Mouse (Mus musculus): ENCODE data around the gene Lipt1.

Gene Lipt1

DNA sequence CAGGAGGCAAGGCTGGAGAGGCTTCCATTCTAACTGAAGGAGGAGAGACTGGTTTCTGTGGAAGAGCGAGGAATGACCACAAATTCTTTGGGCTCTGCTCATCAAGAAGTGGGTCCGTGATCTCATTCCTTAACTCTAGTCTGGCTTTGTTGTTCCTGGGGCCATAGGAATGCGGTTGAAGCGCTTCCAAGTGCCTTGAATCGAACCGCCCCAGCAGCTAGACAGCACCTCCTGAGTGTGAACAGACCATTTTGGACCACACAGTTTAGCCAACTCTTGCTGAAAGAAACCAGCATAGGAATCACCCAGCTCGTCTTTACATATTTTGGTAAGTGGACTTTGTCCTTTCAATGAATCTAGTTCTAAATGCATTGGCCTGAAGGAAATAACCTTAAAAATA is at the start of gene Lipt1:
Lipt1 (plus strand) TSS at position 35 of the 400 bp plus-strand sequence.
- peak; percentile 24 for ATAC-seq (ENCODE audit: low TSS enrichment)

DNA sequence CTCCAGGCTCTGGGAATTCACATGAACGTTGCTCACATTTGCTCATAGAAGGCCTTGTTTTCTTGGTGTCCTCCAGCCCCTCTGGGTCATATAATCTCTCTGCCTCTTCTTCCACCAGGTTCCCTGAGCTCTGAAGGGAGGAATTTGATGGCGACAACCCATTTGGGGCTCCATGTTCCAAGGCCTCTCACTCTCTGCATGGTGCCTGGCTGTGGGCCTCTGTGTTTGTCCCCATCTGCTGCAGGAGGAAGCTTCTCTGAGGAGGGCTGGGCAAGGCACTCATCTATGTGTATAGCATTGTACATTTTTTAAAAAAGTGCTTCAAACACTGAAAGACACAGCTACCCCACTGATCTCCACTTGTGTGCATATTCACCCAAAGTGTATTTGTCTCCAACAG is 39.9 kb upstream of the Lipt1 start:
- no peak for ATAC-seq (ENCODE audit: low TSS enrichment)

DNA sequence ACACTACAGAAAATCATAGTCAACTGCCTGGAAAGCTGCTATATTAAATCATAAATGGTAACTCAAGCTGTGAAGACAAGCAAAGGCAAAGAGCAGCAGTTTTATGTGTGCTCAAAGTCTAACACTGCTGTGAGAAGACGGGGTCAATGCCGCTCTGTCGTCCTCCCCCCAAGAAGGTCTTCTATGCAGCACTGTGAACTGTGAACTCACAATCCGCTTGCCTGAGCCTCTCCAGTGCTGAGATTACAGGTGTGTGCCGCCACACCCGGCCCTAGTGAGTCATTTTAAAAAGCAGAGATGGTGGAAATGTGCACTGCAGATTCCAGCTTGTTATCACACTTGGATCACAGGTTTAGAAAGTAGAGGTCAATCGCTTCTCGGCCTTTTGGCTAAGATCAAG is 24.7 kb upstream of the Lipt1 start:
- ATAC-seq (ENCODE audit: low TSS enrichment), result no peak

DNA sequence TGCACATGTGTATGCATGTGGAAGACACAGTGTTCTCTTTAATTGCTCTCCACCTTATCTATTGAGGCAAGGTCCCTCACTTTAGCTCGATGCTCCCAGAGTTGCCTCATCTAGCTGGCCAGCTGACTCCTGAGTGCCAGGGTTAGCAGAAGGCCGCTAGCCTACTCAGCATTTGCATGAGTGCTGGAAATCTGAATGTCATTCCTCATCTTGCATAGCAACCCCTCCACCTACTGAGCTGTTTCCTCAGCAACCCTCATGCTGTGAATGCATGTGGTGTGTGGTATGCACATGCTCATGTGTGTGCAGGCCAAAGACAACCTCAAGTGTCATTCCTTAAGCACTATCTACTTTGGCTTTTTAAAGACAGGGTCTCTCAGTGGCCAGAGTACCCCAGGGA is 20.8 kb upstream of the Lipt1 start:
- peak; percentile 44; the same call in 1 of the 2 replicates for ATAC-seq (ENCODE audit: low TSS enrichment)

DNA sequence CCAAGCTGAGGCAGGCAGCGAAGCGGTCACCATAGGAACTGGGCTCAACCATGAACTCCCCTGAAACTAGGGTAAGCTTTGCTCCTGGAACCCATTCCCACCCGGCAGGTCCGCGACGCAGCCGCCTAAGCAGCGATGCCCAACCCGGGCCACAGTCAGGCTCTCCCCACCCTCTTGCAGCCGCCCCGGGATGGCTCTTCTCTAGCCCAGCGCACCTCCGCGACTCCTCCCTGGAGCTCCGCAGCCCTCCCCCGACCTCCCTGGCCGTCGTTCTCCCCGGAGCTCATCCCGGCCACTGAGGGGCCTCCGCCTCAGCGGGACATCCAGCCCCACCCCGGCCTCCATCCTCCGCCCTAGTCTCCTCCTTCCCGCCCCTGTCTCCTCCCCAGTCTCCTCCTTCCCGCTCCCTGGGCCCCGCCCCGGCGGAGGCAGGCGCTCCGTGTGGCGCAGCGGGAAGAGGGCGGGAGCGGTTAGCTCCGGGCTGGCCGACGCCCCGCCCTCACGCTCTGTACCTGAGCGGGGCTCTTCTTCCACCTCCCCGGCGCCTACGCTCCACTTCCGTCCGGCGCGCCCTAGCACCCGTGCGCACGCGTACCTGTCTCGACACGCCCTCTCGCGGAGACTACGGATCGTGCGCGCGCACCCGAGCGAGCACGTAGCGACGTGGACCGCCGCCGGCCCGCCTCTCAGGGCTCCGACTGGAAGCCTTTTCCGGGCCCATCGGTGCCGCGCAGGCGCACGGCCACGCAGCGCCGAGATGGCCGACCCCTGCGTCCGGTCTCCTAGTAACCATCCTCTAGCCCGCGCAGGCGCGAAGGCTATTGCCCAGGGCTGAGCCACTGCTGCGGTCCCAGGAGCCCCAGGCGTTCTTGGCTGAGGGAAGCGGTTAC is 6.8 kb upstream of the Lipt1 start:
- peak; percentile 90 for ATAC-seq (ENCODE audit: low TSS enrichment)

DNA sequence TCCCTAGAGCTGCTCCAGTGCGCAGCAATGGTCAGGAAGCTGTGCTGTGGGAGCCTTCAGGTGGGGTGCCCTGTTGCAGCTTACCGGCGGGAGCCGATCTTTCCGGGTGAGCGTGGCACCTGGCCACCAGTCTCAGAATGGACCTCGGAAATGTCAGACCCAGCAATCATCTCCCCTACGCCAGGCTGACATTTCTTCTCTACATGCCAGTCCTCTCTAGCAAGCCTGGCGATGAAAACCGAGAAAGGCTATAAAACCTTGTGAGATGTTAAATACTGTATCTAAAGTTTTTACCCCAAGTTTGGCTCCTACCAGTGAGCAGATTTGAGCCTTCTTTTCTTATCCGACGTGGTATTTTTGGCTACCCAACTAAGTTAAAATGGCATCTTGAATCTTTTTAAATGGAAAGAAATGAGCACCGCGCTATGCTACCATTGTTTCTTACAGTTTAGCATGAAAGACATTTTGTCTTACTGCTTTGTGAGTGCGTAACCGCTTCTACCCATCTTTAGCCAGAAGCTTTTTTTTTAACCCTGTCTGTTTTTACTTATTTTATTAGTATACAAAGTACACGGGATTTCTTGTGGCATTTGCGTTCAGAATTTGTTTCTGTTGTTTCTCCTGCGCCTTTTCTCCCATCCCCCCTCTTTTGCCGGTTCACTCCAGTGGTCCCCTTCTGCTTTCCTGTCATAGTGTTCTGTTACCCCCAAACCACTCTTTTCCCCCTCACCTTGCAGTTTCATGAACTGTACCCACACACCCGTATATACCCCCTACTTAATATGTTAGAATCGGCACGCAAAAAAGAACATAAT is 5.9 kb upstream of the Lipt1 start:
- ATAC-seq (ENCODE audit: low TSS enrichment), result no peak

DNA sequence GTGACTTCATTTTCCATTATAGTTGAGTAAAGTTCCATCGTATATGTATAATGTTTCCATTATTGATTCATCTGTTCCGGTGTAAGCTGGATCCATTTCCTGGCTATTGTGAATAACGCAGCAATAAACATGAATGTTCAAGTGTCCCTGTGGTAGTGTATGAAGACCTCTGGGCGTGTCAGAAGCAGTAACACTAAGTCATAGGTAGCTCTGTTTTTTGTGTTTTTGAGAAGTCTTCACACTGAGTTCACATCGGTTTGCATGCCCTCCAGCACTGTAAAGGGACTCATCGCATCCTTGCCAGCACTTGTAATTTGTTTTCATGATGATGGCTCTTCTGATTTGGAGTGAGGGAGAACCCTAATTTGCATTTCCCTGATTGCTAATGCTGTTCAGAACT is 5.3 kb upstream of the Lipt1 start, which contains the start of gene Tsga10:
Tsga10 (minus strand) TSS at position 144 of the 400 bp plus-strand sequence.
- ATAC-seq (ENCODE audit: low TSS enrichment), result no peak

DNA sequence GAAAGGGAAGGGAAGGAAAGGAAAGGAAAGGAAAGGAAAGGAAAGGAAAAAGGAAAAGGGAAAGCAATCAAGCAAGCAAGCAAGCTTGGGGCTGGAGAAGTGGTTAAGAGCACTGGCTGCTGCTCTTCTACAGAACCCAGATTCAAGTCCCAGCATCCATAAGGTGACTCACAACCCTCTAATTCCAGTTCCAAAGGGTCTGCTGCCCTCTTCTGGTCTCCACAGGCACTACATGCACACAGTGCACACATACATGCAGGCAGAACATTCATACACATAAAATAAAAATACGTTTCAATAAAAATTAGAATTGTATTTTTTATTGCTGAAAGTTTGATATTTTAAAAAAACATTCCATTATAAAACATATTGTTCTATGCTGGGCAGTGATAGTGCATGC is 4.5 kb upstream of the Lipt1 start:
- ATAC-seq (ENCODE audit: low TSS enrichment), result no peak

DNA sequence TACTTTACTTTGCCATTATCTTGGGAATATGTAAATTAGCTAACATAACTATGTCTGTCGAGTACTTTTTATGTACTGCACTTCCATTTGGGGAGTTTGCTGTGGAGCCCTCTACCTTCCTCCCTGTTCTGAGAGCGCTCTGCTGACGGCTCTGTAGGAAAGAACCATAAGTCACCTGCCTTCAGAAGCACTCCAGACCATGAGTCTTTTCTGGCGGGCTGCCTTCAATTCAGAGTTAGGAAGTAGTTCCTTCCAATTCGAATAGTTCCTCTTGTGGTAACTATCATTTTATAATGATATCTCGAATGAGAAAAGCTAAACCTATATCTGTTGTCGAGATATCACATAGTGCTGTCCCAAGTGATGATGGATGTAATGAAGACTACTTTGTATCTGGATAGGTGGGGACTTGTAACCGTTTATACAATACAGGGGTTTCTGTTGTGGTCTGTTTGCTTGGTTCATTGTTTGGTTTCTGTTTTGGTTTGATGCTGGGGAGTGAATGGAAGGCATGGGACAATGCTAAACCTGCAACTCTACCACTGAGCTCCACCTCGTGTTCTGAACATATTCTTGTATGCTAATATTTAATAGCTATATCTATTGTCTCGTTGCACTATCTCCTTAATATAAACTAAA is 3.7 kb upstream of the Lipt1 start:
- no peak for ATAC-seq (ENCODE audit: low TSS enrichment)

DNA sequence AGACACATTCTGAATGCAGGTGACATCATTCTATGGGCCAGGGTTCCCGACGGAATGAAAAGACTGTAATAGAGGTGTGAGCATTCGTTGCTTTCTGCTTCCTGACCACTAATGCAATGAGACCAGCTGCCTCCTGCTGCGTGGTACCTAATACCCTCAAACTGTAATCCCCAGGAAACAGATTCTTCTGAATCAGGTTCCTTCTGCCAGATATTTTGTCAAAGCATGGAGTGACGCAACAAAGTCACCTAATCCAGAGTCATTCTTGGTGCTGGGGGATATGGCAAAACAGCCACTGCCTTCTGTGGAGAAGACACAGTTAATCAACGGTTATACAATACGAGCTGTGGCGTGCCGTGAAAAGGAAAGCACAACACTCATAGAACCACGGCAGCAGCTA is 2.9 kb upstream of the Lipt1 start:
- no peak for ATAC-seq (ENCODE audit: low TSS enrichment)

DNA sequence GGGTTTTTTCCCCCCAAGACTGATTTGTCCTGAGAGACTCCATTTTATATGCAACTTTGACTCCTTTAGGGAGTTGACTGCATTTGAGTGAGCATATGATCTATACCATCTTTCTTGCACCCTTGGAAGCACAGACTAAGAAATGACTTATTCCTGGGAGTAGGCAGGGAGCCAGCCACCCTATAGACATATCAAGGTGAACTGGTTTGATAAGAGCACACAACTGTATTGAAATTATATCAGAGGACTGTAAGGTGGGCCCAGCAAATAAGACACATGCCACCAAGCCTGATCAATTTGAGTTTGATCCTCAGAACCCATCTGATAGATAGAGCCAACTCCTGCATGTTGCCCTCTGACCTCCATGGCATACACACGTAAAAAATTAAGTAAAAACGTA is 2.2 kb upstream of the Lipt1 start:
- ATAC-seq (ENCODE audit: low TSS enrichment), result no peak

DNA sequence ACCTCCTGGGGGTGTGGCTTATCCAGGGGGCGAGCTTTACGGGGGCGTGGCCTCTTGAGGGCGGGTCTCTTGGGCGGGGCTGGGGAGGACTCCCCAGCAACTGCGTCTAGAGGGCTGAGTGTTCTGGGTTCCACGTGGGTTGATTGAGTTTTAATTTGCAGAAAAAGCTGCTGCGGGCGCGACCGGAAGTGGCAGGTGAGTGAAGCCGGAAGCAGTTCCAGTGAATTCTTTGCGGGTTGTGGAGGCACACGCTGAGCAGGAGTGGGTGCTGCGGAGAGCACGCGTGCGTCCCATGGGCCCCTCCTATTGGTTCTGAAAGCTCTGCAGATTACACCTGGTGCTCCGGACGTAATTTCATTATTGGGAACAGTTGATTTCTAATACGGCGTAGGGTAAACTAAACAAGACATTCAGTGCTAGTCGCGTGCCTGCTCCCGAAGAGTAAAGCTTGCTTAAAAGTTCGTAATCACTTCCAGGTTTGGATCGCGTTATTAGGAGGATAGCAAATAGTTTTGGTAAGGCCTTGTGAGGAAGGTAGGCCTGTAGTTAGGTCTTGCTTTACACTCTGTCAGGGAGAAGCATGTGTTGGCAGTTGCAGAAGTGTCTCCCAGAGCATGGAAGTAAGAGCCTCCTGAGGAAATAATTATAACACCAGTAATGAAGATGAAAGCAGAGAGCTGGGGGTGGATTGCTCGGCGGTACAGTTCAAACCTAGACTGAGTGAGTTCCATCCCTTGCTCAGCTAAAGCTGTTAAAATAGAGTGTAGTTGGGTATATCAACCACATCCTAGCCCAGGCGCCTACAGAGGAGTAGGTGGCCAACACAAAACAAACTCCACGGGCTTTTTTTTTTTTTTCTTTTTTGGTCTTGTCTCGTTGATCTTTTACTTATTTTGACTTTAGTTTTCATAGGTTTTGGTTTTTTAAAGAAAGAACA is 861 bp downstream of the Lipt1 start:
- peak; percentile 90 for ATAC-seq (ENCODE audit: low TSS enrichment)

DNA sequence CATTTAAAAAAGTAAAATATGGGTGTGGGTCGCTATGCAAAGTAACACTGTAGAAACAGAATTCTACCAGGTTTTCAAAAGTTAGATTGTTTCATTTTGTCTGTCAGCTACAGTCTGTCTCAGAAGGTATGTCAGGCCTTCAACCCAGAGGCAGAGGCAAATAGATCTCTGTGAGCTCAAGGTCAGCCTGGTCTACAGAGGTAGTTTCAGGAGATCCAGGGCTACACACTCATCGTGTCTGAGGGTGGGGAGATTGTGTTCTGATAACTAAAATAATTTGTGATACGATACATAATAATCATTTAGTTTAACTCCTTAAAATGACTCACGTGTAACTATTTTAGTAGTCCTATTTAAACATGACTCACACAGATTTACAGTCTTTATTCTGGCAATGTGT is 1.6 kb downstream of the Lipt1 start:
- ATAC-seq (ENCODE audit: low TSS enrichment), result no peak

DNA sequence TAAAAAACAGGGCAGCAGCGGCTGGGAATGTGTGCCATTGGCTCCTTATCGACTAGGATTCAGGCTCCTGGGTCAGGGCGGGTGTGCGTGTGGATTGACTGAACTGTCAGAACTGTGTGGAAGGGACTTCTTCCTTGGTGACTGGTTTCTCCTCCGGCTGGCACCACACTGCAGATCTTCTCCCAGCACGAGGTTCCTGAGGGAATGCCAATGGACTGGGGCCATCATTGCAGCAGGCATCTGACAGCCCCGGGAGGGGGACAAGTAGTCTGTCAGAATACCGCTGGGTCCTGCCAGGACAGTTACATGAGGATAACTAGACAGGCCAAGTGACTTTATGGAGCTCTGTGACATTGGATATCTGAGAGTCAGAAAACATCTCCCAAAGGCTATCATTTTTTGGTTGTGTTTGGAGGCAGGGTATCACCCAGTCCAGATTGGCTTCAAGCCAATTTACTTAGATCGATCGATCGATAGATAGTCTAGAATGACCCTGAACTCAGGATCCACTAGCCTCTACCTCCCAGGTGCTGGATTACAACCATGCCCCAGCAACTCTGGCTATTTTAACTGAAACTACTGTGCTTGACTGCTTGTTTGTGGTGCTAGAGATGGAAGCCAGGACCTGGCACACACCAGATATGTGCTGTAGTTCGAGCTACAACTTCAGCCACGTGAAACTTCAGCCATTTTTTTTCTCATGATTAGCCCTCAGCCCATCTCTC is 6.4 kb downstream of the Lipt1 start:
- ATAC-seq (ENCODE audit: low TSS enrichment), result no peak

DNA sequence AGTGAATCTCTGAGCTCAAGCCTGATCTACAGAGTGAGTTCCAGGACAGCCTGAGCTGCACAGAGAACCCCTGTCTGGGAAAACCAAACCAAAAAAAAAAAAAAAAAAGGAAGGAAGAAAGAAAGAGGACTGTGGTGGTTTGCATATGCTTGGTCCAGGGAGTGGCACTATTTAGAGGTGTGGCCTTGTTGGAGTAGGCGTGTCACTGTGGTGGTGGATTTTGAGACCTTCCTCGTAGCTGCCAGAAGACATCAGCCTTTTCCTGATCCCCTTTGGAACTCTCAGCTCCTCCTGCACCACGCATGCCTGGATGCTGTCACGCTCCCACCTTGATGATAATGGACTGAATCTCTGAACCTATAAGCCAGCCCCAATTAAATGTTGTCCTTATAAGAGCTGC is 11.9 kb downstream of the Lipt1 start:
- no peak for ATAC-seq (ENCODE audit: low TSS enrichment)

DNA sequence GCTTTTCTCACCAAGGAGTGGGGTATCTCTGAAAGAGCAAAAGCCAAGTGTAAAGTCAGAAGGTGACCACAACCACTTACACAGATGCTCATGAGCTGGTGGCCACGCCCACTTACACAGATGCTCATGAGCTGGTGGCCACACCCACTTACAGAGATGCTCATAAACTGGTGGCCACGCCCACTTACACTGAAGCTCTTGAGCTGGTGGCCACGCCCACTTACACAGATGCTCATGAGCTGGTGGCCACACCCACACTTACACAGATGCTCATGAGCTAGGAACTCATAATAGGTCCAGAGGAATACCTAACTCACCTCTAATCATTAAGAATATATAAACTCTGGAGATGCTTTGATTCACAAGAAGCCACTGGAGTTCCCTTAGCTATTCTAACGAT is 12.9 kb downstream of the Lipt1 start:
- ATAC-seq (ENCODE audit: low TSS enrichment), result no peak

DNA sequence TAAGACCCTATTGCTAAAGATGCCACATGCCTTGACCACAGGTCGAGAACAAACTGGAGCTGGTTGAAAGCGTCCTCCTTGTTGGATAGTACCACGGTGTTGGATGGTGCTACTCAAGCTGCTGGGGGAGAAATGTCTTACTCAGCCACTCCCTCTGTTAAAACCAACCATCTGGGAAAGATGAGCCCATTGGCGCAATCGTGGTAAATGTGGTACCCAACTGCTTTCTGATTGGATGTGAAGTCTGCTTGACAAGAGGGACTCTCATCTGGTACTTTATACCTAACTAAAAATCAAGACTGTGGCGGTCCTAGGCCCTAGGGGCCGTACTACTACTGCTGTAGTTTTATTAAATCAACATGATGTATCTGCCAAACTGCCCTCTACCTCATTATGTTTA is 17.7 kb downstream of the Lipt1 start:
- no peak for ATAC-seq (ENCODE audit: low TSS enrichment)

DNA sequence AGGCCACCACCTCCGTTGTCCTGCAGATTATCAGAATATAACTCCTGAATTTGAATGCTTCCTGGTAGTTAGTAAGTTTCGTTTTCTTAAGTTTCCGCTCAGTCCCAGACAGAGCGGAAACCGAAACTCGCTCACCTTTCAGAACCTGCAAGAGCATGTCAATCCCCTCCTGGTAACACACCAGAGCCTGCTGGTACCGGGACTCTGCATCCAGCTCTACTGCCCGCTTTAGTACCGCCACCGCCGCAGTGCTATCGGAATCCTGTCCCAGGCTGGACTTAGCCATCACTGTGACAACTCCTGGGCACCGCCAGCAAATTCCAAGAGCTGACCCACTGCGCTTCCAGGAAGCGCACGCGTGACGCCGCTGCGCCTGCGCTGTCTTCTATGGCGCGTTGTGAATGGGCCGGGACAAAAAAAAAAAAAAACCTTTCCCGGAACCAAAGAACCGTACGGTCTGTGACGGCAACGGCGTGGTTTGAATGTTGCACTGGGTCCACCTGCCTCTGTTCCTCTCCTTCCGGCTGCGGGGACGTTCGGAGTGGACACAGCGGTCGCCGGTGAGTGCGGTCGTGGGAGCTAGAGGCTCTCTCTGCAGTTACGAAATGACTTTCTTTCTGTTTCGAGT is 18.6 kb downstream of the Lipt1 start, which contains the start of the genes Mitd1 and Mrpl30:
Mitd1 (minus strand) TSS at position 387 of the 628 bp plus-strand sequence.
Mrpl30 (plus strand) TSS at position 453 of the 628 bp plus-strand sequence.
- peak; percentile 94 for ATAC-seq (ENCODE audit: low TSS enrichment)

DNA sequence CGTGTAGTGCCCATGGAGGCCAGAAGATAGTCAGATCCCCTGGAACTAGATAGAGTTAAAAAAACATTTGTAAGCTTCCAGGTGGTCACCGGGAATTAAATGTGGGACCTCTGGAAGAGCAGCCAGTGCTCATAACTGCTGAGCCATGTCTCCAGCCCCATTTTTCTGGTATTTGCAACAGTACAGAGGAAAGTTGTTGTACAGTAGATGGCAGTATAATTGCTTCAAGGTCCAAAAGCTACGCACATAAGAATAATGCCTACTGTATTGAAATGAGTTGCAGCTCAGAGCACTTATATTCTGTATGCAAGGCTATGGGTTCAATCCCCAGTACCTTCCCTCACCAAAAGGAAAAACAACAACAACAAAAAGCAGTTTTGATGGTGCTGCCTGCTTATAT is 19.9 kb downstream of the Lipt1 start:
- no peak for ATAC-seq (ENCODE audit: low TSS enrichment)

DNA sequence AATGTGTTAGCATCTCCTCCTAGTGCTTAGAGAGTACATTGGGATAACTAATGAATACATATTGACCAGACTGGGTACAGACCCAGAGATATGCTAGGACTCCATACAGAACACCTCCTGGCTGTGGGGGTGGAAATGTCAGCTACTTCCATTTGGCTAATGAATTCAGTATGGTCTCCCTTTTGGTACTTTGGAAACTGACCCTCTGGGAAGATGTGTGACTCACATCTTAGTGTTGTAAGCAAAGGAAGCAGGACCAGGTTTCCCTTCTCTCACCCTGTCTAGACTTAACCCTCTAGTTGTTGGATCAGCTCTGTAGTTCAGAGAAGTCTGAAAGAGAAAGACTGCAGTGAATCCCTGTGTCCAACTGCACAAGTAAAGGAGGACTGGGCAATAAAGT is 23.1 kb downstream of the Lipt1 start:
- no peak for ATAC-seq (ENCODE audit: low TSS enrichment)
